Mouse (Mus musculus) adrenal gland, postnatal 14 days (tissue): Measurements from ENCODE around the gene Rpf1. TPM values are rescaled to one million over a fixed set of nuclear protein-coding genes. Genes with fewer than 3 reads are reported as not detected.

Experiments
- DNase-seq: peaks from one replicate; pipeline ENCODE4 v3.0.0; 2021; ENCODE audit warnings: mixed read lengths
- long read RNA-seq, 2 experiments: library from polyadenylated mRNA; stranded (forward); transcript quantifications; one replicate each; pipeline ENCODE4 v2.0.0; 2021
- total RNA-seq: library from RNA; stranded (reverse); gene quantifications from 2 replicates; pipeline ENCODE4 v1.2.3, GENCODE M21; 2021

Rpf1 gene
- total RNA-seq: 29.9 and 37.0 TPM in 2 replicates
- long read RNA-seq, experiment 1, transcript Rpf1-201 (9 exons, 1,661 nt): major isoform, 43 of 50 reads
- long read RNA-seq, experiment 1, partial matches to known transcripts: 4 of 50 reads
- long read RNA-seq, experiment 1, other reads (novel, unspliced or antisense): 2 of 50 reads
- long read RNA-seq, experiment 2, transcript Rpf1-201 (9 exons, 1,661 nt): major isoform, 25 of 29 reads
- long read RNA-seq, experiment 2, partial matches to known transcripts: 0 of 29 reads
- long read RNA-seq, experiment 2, other reads (novel, unspliced or antisense): 1 of 29 reads

GRCm38 (mm10) chr3:146520798-146521651 is at the start of gene Rpf1:
Rpf1 (minus strand) TSS chr3:146521429.
- DNase-seq: peak; percentile 94

- DNase-seq: no peak
Observed at GRCm38 (mm10) chr3:146570939-146571338, 49.7 kb upstream of the Rpf1 start.

GRCm38 (mm10) chr3:146570148-146570782 is 49.0 kb upstream of the Rpf1 start, which contains the start of gene Uox:
Uox (plus strand) TSS chr3:146570426.
- DNase-seq: no peak

GRCm38 (mm10) chr3:146569594-146569993 is 48.4 kb upstream of the Rpf1 start:
- peak; percentile 15 for DNase-seq

DNA sequence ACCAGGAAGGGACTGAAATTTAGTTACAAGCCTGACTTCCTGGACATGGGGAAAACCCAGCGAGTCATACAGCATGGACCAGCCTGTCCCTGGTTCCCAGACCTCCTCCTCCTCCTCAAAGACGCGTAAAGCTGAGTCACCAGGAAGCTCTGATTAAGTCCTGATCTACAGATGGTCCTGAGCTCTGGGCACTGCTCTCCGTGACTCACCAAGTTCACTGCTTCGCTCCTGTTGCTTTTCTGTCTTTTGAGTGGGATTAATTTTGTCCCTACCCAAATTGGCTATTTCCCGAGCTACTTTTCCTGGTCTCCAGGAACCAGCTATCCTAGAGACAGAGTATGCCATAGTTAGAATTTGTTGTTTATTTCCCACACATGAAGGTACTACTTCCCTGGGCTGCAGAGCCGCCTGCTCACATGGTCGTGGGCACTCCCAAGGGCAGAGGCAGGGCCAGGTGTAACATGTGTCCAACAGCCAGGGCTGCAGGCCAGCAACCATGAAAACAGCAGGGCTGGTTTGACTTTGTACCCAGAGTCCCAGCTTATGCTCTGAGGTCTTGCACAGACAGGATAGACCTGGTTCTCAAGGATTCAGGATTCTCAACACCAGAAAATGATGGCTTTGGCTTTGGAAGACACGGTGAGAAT is 46.8 kb upstream of the Rpf1 start:
- peak; percentile 70 for DNase-seq

DNA sequence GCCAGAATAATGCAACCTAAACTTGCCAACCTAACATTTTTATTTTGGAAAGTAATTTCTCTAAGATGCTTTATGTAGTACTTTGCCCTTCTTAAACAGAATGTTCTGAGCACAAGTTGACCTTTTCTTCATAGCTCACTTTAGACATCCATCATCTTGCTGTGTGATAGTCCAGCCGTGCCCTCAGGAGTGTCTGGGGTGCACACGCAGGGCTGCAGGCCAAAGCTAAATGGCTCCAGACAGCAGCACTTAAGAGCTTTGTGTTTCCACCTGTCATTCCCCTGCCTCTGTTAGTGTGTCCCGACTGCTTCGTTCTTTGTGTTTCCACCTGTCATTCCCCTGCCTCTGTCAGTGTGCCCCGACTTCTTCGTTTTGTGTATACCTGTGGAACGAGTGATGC is 46.1 kb upstream of the Rpf1 start:
- DNase-seq: peak; percentile 14

GRCm38 (mm10) chr3:146565065-146565411 is 43.8 kb upstream of the Rpf1 start:
- no peak for DNase-seq

DNA sequence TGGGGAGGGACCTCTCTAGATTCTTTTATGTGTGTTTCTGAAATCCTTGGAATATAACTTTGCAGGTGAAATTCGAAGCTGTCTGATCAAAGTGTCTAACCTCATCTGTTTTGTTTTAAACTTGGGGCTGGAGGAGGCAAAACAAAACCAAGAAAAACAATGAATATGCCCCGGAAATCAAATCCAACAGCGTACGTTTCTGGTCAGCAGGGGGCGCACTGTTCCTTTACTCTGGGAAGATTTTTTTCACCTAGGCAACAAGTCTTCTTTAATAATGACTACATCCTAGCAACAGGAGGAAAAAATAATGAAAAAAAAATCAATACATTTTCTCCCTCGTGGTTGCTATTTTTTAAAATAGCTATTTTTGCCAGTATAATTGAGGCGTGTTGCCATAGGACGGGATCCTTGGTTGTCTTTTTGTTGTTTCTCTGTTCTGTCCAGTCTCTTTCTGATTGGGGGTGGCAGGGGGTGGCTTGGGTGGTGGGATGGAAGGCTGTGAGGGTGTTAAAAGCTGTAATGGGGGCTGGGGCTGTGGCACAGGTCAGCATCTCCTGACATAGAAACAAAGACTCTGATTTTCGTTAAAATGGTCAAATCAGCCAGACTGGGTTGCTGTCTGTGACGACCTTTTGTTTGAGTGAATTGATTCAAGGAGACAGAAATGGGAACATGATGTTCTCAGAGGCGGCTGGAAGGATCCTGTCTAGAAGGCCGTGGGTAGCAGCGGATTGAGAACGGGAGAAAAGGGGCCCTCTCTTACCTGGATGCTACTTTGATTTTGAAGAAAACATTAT is 43.2 kb upstream of the Rpf1 start:
- peak; percentile 87 for DNase-seq

GRCm38 (mm10) chr3:146562936-146563335 is 41.7 kb upstream of the Rpf1 start:
- DNase-seq: no peak

DNA sequence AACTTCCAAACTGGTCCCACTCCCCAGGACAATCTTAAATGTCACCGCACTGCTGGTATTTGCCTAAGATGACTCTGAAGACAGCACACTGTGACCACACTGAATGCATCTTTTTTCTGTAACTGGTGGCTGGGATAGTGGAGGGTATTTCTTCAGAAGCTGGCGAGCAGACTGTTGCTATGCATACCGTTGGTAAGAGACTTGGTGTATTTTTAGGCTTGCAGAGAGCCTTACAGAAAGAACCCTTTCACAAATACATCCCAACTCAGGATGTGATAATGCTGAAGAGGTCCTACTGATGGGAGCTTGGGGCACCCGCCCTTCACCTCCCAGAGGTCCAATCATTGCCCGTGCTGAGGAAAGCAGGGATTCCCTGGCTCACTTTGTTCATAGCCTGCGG is 36.3 kb upstream of the Rpf1 start:
- no peak for DNase-seq

- no peak for DNase-seq
Observed at GRCm38 (mm10) chr3:146556567-146556966, 35.3 kb upstream of the Rpf1 start.

DNA sequence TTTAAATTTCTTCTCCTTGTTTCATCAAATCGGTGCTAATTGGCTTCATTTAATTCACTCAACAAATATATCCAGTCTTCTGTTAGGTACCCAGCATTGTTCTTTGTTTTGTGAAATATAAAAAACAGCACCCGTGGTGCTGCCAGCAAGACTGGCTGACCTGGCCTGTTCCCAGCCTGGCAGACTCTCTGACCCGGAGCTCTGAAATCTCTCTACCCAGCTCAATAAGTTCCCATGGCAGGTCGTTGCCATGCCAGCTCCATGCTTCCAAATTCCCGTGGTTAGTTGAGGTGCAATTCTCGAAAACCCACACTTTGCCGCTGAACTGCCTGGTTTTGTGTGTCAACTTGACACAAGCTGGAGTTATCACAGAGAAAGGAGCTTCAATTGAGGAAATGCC is 33.6 kb upstream of the Rpf1 start:
- no peak for DNase-seq

DNA sequence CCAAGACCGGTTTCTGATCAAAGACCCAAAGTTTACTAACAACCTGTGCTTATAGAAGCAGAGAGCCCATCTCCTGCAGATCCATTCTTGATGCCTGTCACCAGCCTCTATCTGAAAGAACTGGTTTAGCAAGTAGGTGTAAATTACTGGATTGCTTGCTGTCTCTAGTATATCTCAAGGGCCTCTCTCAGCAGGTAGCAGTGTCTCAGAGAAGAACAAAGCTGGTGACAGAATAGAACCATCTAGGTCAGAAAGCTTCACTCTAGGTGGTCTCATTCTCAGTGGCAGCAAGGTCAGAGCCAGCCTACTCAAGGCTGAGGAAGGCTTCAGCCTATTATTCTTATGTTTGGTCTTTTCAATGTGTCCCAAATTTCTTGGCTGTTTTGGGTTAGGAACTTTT is 22.4 kb upstream of the Rpf1 start:
- no peak for DNase-seq

DNA sequence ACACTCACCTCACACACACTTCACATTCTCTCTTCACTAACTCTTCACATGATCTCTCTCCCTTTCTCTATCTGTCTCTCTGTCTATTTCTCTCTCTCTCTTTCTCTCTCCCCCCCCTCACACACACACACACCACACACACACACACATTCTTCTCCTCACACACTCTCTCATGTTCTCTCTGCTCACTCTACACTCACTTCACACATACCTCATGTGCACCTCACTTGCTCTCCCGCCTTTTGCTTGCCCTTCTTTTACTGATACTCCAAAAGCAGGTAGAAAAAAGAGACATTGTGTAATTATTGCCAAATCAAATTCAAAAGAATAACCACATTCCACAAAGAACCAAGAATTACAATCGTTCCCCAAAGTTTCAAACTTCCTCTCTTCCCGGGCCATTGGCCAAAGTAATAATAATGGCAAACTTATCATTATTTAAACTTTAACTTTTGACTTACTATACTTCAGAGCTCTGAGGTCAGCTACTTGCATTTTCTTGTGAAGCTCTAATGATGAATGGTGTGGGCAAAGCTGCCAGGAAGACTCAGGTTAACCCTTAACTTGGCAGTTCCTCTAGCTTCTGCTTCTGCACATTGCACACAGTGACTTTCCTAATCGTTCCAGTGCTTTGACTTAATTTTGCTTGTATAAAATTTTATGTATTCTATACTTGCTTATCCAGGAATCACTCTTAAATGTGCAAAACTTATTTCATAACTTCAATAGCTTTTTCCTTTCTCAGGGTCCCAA is 19.5 kb upstream of the Rpf1 start:
- no peak for DNase-seq

GRCm38 (mm10) chr3:146534986-146535385 is 13.8 kb upstream of the Rpf1 start:
- DNase-seq: no peak

- DNase-seq: no peak
Observed at GRCm38 (mm10) chr3:146528335-146528734, 7.1 kb upstream of the Rpf1 start.

DNA sequence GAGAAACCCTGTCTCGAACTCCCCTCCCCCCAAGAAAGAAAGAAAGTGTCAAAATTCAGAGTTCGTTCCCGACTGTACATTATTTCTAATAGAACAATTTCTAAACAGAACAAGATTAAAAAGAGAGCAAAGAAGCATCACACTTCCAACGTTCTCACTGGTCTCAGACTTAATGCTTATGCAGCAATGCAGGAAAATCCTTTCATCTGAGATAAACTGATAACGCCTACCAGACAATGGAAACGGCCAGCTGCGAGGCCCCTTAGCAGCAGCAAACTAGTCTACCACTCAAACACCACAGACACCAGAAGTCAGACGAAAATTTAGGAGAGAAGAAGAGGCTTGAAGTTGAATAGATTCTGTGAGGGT is 407 bp upstream of the Rpf1 start:
- no peak for DNase-seq

DNA sequence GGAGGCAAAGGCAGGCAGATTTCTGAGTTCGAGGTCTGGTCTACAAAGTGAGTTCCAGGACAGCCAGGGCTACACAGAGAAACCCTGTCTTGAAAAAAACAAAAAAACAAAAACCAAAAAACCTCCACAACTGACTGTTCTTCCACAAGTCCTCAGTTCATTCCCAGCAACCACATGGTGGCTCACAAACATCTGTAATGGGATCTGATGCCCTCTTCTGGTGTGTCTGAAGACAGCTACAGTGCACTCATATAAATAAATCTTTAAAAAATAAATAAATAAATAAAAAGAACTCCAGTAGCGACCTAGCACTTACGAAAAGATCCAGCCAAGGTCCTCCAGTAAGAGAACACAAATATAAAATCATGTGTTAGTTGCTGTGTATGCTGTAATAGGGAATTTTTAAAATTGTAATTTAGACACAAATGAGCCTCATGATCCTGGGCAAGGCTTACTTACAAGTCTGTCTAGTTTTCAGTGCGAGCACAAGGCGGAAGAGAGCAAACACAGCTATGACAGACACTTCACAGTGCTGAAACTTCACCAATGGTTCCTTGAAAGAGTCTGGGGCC is 917 bp downstream of the Rpf1 start:
- no peak for DNase-seq

DNA sequence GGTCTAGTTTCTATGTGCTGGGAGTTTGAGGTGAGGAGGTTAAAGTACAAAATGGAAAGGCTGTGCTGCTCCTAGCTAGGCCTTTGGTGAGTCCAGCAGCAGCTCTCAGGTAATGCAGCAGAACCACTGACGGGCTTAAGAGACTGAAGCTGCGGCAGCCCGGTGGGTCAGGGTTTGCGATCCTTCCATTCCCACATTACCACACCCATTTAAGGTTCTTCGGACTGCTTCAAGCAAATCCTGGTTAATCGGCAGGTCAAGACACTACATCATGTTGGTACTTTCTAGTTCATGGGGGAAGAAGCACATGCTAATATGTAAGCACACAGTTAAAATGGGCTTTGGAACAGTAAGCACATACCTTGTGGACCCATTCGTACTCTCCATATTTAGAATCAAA is 14.5 kb downstream of the Rpf1 start:
- no peak for DNase-seq

DNA sequence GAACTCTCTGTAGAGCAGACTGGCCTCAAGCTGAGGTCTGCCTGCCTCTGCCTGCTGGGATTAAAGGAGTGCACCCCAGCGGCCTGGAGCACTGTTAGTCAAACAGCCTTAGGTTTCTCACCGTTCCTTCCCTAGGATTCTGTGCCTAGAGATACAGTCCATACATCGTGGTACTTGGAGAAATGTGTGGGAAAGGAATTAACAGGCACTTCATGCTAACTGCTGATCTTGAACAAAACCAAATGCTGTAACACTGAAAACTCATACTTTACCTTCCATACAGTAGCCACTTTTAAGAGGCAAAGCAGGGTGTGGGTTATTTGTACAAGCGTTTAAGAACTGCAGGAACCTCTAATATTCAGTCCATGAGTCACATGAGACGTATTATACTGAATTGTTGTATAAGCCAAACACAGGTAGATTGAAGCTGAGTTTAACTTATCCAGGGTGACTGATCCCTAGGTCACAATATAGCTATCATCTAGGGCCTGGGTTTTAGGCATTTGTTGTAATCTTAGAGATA is 19.6 kb downstream of the Rpf1 start:
- DNase-seq: no peak

GRCm38 (mm10) chr3:146500810-146501201 is 20.4 kb downstream of the Rpf1 start:
- no peak for DNase-seq
